Mouse (Mus musculus): ENCODE results near the gene Borcs5. TPM values are rescaled to one million over a fixed set of nuclear protein-coding genes. Genes with fewer than 3 reads are reported as not detected.

The Borcs5 gene
- total and polyA plus RNA-seq, 3 experiments: 10.2 to 16.4 (median 10.4) TPM

GRCm38 (mm10) chr6:134720150-134720549 lies 80.8 kb downstream of the Borcs5 start:
- no peaks in the 10 kb centered on the region for H3K79me2 ChIP-seq (replicated peaks; ENCODE audit: control insufficient read depth, extremely low read depth, insufficient read depth, poor library complexity, severe bottlenecking)
- TF ChIP-seq RCOR1 (conservative IDR thresholded peaks at IDR 0.05; ENCODE audit: low read depth, low read length) (no peak), EP300 (IDR thresholded peaks at IDR 0.05; ENCODE audit: low read length) (no peak), POLR2AphosphoS2 (IDR thresholded peaks at IDR 0.05; ENCODE audit: low read depth, low read length) (no peak), GABPA (IDR thresholded peaks at IDR 0.05; ENCODE audit: insufficient replicate concordance, low read depth, low read length) (no peak), ELF1 (IDR thresholded peaks at IDR 0.05; ENCODE audit: low read depth, low read length) (no peak), USF2 (conservative IDR thresholded peaks at IDR 0.05; ENCODE audit: low read depth, low read length) (no peak), CHD2 (IDR thresholded peaks at IDR 0.05; ENCODE audit: low read length) (no peak), IRF4 (IDR thresholded peaks at IDR 0.05; ENCODE audit: low read depth, low read length) (no peak), PAX5 (IDR thresholded peaks at IDR 0.05; ENCODE audit: low read length) (no peak), MAFK (IDR thresholded peaks at IDR 0.05; ENCODE audit: insufficient replicate concordance, low read length) (no peak), RAD21 (IDR thresholded peaks at IDR 0.05; ENCODE audit: low read depth, low read length) (no peak), TBP (conservative IDR thresholded peaks at IDR 0.05; ENCODE audit: low read depth, low read length) (no peak), SMC3 (IDR thresholded peaks at IDR 0.05; ENCODE audit: low read depth, low read length) (no peak), ZC3H11A (IDR thresholded peaks at IDR 0.05; ENCODE audit: low read depth, low read length) (no peak), BHLHE40 (IDR thresholded peaks at IDR 0.05; ENCODE audit: low read depth, low read length) (no peak), UBTF (IDR thresholded peaks at IDR 0.05; ENCODE audit: low read depth, low read length) (no peak)
- H3K27ac ChIP-seq (ENCODE audit: insufficient read depth, low read depth): no peak overlapping the region
- H3K4me1 ChIP-seq (ENCODE audit: control insufficient read depth in 1 of 2, insufficient read depth in 2 of 2): no peaks in the 10 kb centered on the region
- peaks cover 70 to 93% of the 10 kb centered on the region in 2 experiments for H3K36me3 ChIP-seq (replicated peaks in 1 of 2; ENCODE audit: control insufficient read depth in 1 of 2, insufficient read depth in 1 of 2, low read length in 1 of 2)
- no peaks in the 10 kb centered on the region for H3K9me3 ChIP-seq (replicated peaks; ENCODE audit: low read length)
- no peak overlapping the region for H3K4me2 ChIP-seq (ENCODE audit: insufficient read depth, low read depth, poor library complexity, severe bottlenecking)
- dilution Hi-C loops (cut with MboI; ENCODE audit: extremely low pct_ligation_motif_present, extremely low pct_unique_long_range_greater_than_20kb, low sequenced_read_pairs): no loop called here
- H3K4me3 ChIP-seq (replicated peaks in 1 of 3; ENCODE audit: low read depth in 2 of 3, low read length in 2 of 3, poor library complexity in 1 of 3): no peak overlapping the region
- H3K27me3 ChIP-seq (replicated peaks): no peaks in the 10 kb centered on the region
- no peak for DNase-seq (ENCODE audit: extremely low read depth)
- no peak overlapping the region for H3K9ac ChIP-seq (ENCODE audit: insufficient read depth, low read depth)
- in situ Hi-C loops (cut with MboI; ENCODE audit: low pct_ligation_motif_present, low pct_unique_long_range_greater_than_20kb, low sequenced_read_pairs): no loop called here

DNA sequence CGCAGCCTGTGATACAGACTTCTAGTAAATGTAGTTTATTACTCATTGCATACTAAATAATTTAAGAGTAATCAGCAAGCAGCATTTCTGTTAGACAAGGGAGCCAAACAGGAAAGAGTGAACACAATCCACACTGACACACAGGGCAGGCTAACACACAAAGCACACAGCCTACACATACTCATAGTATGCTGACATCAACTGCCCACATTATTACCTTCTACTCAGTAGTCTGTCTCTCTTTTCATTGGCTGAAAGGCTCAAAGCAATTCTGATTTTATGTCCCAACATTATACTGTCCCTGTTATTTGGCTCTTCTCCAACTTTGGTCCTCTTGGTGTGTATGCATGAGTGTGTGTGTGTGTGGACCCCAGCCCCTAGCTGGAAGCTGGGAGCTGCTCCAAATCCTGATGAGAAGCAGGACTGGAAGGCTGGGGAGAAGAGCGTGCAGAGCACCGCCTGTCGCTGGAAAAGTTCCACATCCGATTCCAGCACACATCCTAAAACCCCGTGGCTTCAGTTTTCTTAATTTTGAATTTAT lies 82.5 kb downstream of the Borcs5 start:
- TF ChIP-seq ZKSCAN1 (IDR thresholded peaks at IDR 0.05; ENCODE audit: borderline replicate concordance, low read depth, low read length) (no peak), TCF12 (IDR thresholded peaks at IDR 0.05; ENCODE audit: low read depth, low read length) (no peak), ZNF384 (IDR thresholded peaks at IDR 0.05; ENCODE audit: low read depth, low read length) (no peak), CHD1 (IDR thresholded peaks at IDR 0.05; ENCODE audit: low read depth, low read length) (no peak), ELF1 (IDR thresholded peaks at IDR 0.05; ENCODE audit: low read depth, low read length) (no peak)
- in situ Hi-C loops (cut with MboI; ENCODE audit: low pct_ligation_motif_present, low pct_unique_long_range_greater_than_20kb, low sequenced_read_pairs): no loop called here
- peaks cover 68 to 91% of the 10 kb centered on the region in 2 experiments for H3K36me3 ChIP-seq (replicated peaks in 1 of 2; ENCODE audit: control insufficient read depth in 1 of 2, insufficient read depth in 1 of 2, low read length in 1 of 2)

More for the DNA sequence above, 82.5 kb downstream of the Borcs5 start:
- no peaks in the 10 kb centered on the region for H3K9me3 ChIP-seq (replicated peaks; ENCODE audit: low read length)
- no peak overlapping the region for H3K27ac ChIP-seq (ENCODE audit: insufficient read depth, low read depth)
- H3K4me2 ChIP-seq (ENCODE audit: insufficient read depth, low read depth, poor library complexity, severe bottlenecking): no peak overlapping the region
- H3K9ac ChIP-seq (ENCODE audit: insufficient read depth, low read depth): no peak overlapping the region
- no peaks in the 10 kb centered on the region for H3K79me2 ChIP-seq (replicated peaks; ENCODE audit: control insufficient read depth, extremely low read depth, insufficient read depth, poor library complexity, severe bottlenecking)
- no peaks in the 10 kb centered on the region for H3K27me3 ChIP-seq (replicated peaks)
- dilution Hi-C loops (cut with MboI; ENCODE audit: extremely low pct_ligation_motif_present, extremely low pct_unique_long_range_greater_than_20kb, low sequenced_read_pairs): no loop called here
- DNase-seq (ENCODE audit: extremely low read depth): no peak
- H3K4me1 ChIP-seq (ENCODE audit: control insufficient read depth in 1 of 2, insufficient read depth in 2 of 2): no peaks in the 10 kb centered on the region
- no peak overlapping the region for H3K4me3 ChIP-seq (replicated peaks in 1 of 3; ENCODE audit: low read depth in 2 of 3, low read length in 2 of 3, poor library complexity in 1 of 3)
